Mouse (Mus musculus): ENCODE results near the gene Trpv2.

Gene Trpv2

GRCm38 (mm10) chr11:62646958-62647515, 72.8 kb downstream of the Trpv2 start:
- CTCF ChIA-PET, result no interaction called here

- CTCF ChIA-PET, result no interaction called here
Observed at GRCm38 (mm10) chr11:62647661-62648590, 73.6 kb downstream of the Trpv2 start, which contains the start of gene Lrrc75a. Gene Lrrc75a, minus strand, starts transcription at chr11:62648523.

GRCm38 (mm10) chr11:62648591-62649391, 74.5 kb downstream of the Trpv2 start, which contains the start of gene Mmgt2:
Gene Mmgt2, plus strand, starts transcription at chr11:62648664.
- CTCF ChIA-PET, result no interaction called here

- CTCF ChIA-PET, result interaction anchor here (0.6 kb wide), 1 partner anchor 1503 kb away, joined by 7 read pairs; no protein-coding TSS in a partner anchor
Observed at GRCm38 (mm10) chr11:62649803-62650202, 75.5 kb downstream of the Trpv2 start.

Data from spleen, embryonic (tissue).